Mouse (Mus musculus) 416B (cell line): ENCODE measurements around the gene Nudt6.

Experiments
- DNase-seq: peaks from one replicate; pipeline ENCODE4 v3.0.0; 2011; ENCODE audit warnings: low read depth

The Nudt6 gene

GRCm38 (mm10) chr3:37383096-37383765 is 36.8 kb downstream of the Nudt6 start:
- peak; percentile 8 for DNase-seq

DNA sequence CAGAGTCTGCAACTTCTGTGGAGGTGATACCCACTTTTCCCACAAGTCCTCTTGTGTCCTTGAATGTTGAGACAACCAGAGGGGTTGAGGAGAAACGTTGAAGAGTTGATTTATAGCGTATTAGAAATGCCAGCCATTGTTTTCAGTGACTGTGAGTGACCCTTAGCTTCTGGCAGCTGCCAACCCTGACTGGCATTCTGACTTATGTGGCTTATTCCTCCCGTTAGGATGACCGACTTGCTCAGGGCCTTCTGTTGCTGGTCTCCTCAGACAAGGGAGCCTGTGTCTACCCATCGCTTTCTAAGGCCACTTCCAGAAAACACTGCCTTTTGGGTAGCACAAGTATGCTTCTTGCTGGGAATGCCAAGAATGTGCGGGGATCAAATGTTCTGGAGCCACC is 38.6 kb downstream of the Nudt6 start:
- DNase-seq = no peak

- DNase-seq = no peak
These were observed 39.8 kb downstream of the Nudt6 start for GRCm38 (mm10) chr3:37379930-37380881.

DNA sequence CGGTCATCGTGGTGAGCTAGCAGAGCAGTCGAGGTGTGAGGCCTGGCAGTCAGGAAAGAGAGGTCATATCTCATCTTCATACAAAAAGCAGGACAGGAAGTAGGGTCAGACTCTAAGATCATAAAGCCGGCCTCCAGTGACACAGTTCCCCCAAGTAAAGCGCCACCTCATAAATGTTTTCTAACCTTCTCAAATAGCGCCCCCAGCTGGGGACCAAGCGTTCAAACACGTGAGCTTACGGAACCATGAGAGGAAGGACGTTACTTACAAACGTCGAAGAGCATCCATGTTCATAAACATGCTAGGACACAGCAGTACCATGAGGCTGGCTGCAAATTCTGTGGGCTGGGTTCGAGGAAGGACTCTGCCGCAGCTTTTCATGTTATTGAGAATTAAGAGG is 40.8 kb downstream of the Nudt6 start:
- peak; percentile 56 for DNase-seq

GRCm38 (mm10) chr3:37378412-37378811 is 41.6 kb downstream of the Nudt6 start:
- no peak for DNase-seq

DNA sequence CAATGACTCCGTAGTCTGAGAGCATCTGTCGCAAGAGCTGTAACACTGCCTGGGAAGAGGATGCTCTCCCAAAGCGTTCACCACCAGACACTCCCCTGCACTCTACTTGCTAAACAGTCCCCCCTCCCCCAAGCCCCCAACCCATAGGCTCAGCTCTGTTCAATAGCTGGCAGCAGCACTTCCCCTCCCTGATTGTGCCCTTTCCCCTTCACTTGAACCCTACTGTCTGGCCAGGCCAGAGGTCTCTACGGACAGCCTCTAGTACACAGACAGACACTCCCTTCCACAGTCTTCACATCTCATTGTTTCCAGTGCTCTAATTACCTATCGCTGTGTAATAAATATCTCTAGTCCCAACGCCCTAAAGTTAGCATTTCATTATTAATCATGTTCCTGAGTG is 42.1 kb downstream of the Nudt6 start:
- DNase-seq = no peak

GRCm38 (mm10) chr3:37373712-37374111 is 46.3 kb downstream of the Nudt6 start:
- DNase-seq = no peak

DNA sequence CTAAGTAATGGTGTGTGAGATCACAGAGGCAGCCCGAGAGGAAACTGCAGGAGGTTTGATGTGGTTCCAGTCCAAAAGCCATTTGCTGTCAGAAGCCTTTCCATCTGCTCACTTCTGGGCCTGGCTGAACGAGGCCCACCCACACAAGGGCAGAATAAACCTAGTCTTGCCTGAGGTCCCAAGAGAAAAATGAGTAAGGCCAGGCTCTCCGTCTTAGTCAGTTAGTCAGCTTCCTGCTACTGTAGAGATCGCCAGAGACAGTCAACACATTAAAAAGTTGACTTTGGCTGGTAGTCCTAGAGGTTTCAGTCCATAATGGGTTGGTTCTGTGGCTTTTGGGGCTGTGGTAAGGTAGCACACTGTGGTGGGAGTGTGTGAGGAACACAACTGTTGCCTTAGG is 49.6 kb downstream of the Nudt6 start:
- DNase-seq = peak; percentile 13

- DNase-seq = no peak
These were observed 53.5 kb downstream of the Nudt6 start for GRCm38 (mm10) chr3:37366381-37367053.

GRCm38 (mm10) chr3:37365976-37366375 is 54.0 kb downstream of the Nudt6 start:
- no peak for DNase-seq

- DNase-seq = peak; percentile 22
These were observed 54.9 kb downstream of the Nudt6 start for GRCm38 (mm10) chr3:37365144-37365543.

- DNase-seq = peak; percentile 67
These were observed 59.3 kb downstream of the Nudt6 start for GRCm38 (mm10) chr3:37360729-37361128.
